Mouse (Mus musculus) left cerebral cortex, postnatal 10 days (tissue): ENCODE results near the gene 1700057G04Rik. TPM values are rescaled to one million over a fixed set of nuclear protein-coding genes. Genes with fewer than 3 reads are reported as not detected.

Experiments used
- DNase-seq, 2 experiments: peaks; one replicate each; pipeline ENCODE4 v3.0.0; 2021 to 2022; ENCODE audit warnings: low spot score in 2 of 2, mixed read lengths in 1 of 2; ENCODE audit errors: extremely low spot score in 1 of 2
- intact Hi-C: fragments of 180-260 bp; cut with DNase I; formaldehyde crosslinking; loops from one replicate; pipeline ENCODE4 v1.15.1; 2025
- microRNA-seq: library from miRNA; unstranded; fragments of <30 nt; microRNA quantifications from one replicate; pipeline ENCODE4 v1.2.0, GENCODE M21; 2022
- total RNA-seq, 2 experiments: library from RNA; stranded (reverse); gene quantifications; 2 replicates each; pipeline ENCODE4 v1.2.3; 2021

The 1700057G04Rik gene
- total RNA-seq, 2 experiments from 2014 or later: not detected

DNA sequence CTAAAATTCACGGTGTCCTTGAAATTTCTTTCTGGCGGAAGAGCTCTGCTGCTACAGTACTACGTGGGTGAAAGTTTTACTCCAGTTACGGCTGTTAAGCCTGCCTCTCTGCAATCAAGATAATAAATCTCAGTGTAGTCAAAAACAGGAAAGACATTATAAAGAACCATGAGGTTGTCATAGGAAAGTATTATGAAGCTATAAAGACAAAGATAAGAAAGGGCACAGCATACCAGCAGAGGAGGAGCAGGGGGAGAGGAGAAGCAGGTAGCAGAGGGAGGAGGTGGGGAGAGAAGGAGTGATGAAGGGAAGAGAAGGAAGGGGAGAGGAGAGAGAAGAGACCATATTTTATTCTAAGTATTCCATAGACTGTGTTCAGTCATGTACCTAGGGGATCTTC lies 64.7 kb downstream of the 1700057G04Rik start:
- no peak for DNase-seq
- intact Hi-C loops: no loop called here

DNA sequence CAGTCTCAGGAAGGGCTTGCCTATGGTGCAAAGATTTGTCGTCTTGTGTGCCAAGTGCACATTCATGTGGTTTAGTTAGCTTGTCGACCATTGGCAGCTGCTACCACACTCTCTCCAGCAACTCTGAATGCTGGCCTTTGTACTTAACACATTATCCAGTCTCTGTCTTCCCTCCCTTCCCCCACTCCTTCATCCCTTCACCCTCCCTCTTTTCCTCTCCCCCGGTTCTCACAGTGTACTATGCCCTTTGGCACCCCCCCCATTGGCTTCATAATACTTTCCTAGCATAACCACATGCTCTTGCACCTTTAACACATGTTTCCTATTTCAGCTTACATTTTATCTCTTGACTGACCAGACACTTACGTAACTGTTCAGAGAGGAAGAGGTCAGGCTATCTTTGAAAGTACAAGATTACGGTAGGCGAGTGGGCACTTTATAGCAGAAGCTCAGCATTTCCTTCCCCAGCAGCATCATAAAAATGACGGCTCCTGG lies 65.6 kb downstream of the 1700057G04Rik start:
- no peak for DNase-seq
- intact Hi-C loops: no loop called here

DNA sequence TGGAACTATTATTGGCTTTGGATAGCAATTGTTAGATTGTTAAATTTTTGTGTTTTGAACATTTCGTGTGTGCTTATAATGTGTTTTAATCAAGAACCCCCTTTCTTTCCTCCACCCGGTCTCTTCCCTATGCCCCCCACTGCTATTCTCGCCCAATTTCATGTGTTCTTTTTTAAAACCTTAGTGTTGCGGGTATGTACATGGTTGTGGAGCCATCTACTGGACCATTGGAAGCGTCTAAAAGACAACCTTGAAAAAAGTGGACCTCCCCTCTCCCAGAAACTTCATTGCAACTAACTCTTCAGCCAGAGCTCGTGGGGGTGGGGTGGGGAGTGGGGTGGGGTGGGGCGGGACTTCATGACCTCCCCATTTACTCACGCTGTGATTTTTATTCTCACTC lies 66.2 kb downstream of the 1700057G04Rik start:
- intact Hi-C loops: no loop called here
- no peak for DNase-seq

DNA sequence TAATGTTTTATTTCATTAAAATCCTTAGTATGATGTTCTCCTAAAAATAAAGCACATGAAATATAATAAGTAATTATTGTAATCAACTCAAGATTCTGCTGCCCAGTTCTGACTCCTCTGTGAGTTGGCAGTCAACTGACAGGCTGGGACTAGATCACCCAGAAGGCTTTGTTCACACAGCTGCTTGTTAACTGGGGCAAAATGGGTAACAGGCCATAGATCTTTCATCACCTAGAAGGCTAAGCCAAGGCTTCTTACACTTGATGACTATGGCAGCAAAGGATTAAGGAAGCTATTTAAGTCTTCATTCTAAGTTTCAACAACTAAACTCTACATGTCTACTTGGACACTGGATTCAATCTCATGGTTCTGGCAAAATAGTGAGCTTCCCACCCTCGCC lies 68.8 kb downstream of the 1700057G04Rik start:
- intact Hi-C loops: no loop called here

DNA sequence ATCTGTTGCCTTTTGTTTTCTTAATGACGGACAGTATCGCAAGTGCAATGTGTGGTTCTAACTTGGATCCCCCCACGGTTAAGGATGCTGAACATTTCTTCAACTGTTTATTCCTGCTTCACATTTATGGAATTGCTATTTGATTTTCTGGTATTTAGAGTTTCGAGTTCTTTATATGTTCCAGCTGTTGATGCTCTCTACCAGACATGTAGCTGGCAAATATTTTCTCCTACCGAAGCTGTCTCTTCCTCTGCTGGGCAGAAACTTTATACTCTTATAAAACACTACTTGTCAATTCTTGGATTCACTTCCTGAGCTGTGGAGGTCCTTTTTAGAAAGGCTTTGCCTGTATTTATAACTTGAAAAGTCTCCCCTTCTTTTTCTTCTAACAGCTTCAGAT lies 70.1 kb downstream of the 1700057G04Rik start:
- DNase-seq: no peak
- intact Hi-C loops: no loop called here

More for the DNA sequence above, 68.8 kb downstream of the 1700057G04Rik start:
- DNase-seq: no peak

DNA sequence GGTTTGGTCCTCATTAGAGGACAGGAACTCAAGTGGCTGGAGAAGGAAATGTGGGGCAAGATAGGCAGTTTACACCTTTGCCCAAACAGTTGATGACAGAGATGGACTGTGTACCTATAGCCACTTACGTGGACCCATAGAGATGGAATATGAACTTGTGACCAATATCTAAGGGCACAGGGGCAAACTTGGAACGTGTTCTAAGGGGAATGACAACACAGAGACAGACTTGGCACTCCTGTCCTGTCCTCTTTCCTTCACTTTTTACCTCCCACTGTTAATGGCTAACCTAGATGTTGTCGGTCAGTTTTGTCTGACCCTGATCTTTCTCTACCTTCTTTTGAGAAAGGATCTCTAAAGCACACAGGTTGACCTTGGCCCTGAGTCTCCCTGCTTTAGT lies 74.2 kb downstream of the 1700057G04Rik start:
- intact Hi-C loops: no loop called here

DNA sequence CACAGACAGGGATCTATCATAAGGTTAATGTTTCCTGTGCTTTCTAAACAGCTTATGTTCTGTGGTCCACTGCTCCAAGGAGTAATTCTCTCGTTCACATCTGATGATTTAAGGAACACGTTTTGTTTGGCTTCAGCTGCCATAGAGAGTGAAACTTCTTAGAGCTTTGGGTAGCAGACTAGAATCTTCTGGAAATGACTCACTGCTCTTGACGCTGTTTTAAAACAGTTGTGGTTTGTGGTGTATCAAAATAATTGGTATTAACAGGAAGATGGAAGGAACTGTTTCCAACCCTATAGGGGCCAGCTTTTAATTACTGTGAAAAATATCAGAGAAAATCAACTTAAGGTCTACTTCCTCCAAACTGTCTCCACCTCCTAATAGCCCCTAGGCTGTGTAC lies 75.2 kb downstream of the 1700057G04Rik start:
- intact Hi-C loops: no loop called here
- no peak for DNase-seq

More for the DNA sequence above, 74.2 kb downstream of the 1700057G04Rik start:
- no peak for DNase-seq

DNA sequence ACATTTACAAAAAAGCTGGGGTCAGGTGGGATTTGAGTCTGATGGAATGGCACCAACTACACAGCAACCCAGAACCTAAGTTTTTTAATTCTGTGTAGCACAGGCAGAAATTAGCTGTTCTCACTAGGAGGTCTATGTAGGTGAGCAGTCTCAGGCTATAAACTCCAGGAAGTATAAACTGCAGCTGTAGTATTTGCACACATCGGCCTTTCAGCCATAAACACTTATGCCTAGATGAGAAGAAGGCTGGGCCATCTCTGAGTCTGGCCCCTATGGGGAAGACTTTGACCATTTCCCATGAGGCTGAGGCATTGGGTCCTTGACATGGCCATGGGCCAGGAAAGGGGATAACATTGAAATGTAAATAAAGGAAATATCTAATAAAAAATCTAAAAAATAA lies 76.7 kb downstream of the 1700057G04Rik start:
- intact Hi-C loops: no loop called here
- no peak for DNase-seq

DNA sequence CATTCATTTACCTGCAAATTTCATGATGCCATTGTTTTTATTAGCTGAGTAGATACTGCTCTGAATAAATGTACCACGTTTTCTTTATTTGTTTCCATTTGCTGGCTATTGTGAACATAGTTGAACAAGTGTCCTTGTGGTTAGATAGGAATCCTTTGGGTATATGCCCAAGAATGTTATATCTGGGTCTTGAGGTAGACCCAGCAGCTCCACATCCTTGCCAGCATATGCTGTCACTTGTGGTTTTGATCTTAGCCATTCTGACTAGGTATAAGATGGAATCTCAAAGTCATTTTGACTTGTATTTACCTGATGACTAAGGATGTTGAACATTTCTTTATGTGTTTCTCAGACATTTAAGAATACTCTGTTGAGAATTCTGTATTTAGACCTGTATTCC lies 77.7 kb downstream of the 1700057G04Rik start:
- intact Hi-C loops: no loop called here

DNA sequence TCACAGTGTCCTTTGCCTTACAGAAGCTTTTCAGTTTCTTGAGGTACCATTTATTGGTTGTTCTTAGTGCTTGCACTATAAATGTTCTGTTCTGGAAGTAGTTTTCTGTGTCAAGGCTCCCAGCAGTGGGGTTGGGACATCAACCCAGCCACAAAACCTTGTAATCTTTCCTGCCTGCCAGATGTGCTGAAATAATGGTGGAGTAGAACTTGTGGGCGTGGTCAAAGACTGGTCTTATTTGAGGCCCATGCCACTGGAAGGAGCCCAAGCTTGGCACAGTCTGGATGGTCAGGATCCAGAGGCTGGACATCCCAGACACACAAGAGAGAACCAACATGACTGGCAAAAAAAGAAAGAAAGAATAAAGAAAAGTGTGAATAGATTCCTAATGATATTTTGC lies 78.2 kb downstream of the 1700057G04Rik start:
- intact Hi-C loops: no loop called here
- DNase-seq: no peak

More for the DNA sequence above, 77.7 kb downstream of the 1700057G04Rik start:
- no peak for DNase-seq

DNA sequence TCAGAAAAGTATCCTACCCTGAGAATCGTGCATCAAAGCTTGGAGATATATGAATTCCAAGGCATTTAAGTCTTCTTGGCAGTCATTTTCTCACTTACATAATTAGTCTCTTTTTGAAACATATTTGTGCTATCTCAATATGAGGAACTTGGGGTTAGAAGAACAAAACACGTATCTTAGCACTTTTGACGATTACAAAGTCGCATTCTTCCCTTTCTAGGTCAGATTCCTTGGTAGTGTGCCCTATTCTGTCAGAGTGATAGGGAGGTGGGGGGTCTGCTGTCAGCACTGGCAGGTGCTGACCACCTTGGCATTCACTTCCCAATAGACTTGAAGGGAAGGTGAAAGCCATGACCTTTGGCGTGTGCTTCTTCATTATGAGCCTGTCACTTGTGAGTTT lies 93.5 kb downstream of the 1700057G04Rik start:
- intact Hi-C loops: no loop called here
- no peak for DNase-seq

Small RNAs within 50 kb of the gene (microRNA-seq; reads per million reads assigned to microRNA genes)
- not detected for gene Mir6386

Other genes starting within 250 kb of the 1700057G04Rik start
- under 1 TPM; 0.39 to 0.49 TPM for gene Plscr5, start 116.4 kb upstream of the 1700057G04Rik start, total RNA-seq
- gene Plscr1, start 59.6 kb upstream of the 1700057G04Rik start, total RNA-seq: 1 to 10 TPM; 1.2 to 1.3 TPM
- gene Plscr2, start 33.8 kb upstream of the 1700057G04Rik start, total RNA-seq: 1 to 10 TPM; 1.1 to 1.6 TPM
- gene Plscr4, start 148.0 kb downstream of the 1700057G04Rik start, total RNA-seq: 1 to 10 TPM in 1 of 2 experiments, under 1 TPM in 1; 0.66 to 1.1 TPM
- 10 to 100 TPM in 1 of 2 experiments, 1 to 10 TPM in 1; 9.2 to 12.2 TPM for gene Plod2, start 232.8 kb downstream of the 1700057G04Rik start, total RNA-seq